Mouse (Mus musculus) left cerebral cortex, adult 8-10 months (tissue): ENCODE results near the gene Arid4b. TPM values are rescaled to one million over a fixed set of nuclear protein-coding genes. Genes with fewer than 3 reads are reported as not detected.
"Not testable (repeated sequence)": the region's sequence is repeated elsewhere in the genome, so short reads cannot be mapped to it uniquely, and the experiment has no call there.

Experiments used
- DNase-seq, 2 experiments: peaks; one replicate each; pipeline ENCODE4 v3.0.0; 2022; ENCODE audit warnings: low spot score in 2 of 2
- total RNA-seq, 4 experiments: library from RNA; stranded (reverse); gene quantifications; 2 replicates each; pipeline ENCODE4 v1.2.4; 2022

Arid4b gene
- total RNA-seq: 10 to 100 TPM; 45.7 to 48.7 (median 48.0) TPM

GRCm38 (mm10) chr13:14063013-14063941 lies at the start of gene Arid4b, which contains the start of gene Ggps1:
Gene Arid4b, plus strand, starts transcription at chr13:14063232.
Gene Ggps1, minus strand, starts transcription at chr13:14063488.
- DNase-seq: peak; percentile 88 to 98

- no peak for DNase-seq
Observed at GRCm38 (mm10) chr13:14014001-14014400, 49.0 kb upstream of the Arid4b start.

GRCm38 (mm10) chr13:14014540-14014939 lies 48.5 kb upstream of the Arid4b start:
- no peak for DNase-seq

DNA sequence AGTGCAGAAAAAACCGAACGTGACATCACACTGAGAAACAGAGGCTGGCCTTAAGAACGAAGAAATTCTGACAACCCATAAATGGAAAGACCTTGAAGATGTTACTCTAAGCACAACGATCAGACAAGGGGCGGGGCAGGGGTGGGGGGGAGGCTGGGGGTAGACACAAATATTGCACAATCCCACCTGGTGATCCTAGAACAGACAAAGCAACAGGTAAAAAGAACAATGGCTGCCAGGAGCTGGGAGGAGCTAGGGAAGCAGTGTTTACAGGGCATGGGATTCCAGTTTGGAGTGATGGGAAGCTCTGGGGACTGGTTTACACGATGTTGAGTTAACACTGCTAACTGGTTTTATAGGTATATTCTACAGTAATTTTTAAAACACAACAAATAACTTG lies 47.4 kb upstream of the Arid4b start:
- no peak for DNase-seq

- DNase-seq: no peak
Observed at GRCm38 (mm10) chr13:14018283-14018682, 44.7 kb upstream of the Arid4b start.

- no peak for DNase-seq
Observed at GRCm38 (mm10) chr13:14018852-14019251, 44.2 kb upstream of the Arid4b start.

DNA sequence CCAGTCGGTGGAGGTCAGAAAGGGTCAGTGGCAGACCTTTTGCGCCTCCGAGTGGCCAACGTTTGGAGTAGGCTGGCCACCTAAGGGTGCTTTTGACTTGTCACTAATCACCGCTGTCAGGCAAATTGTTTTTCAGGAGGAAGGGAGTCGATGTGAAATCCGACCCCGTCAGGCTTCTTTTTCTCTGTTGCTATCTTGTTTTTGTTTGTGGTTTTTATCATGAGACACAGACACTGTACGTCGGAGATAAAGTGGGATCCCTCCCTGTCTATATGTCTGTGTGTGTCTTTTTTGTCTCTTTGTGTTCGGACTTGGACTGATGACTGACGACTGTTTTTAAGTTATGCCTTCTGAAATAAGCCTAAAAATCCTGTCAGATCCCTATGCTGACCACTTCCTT lies 41.6 kb upstream of the Arid4b start:
- not testable (repeated sequence) for DNase-seq

- no peak for DNase-seq
Observed at GRCm38 (mm10) chr13:14025554-14025953, 37.5 kb upstream of the Arid4b start.

- no peak for DNase-seq
Observed at GRCm38 (mm10) chr13:14026154-14026820, 36.7 kb upstream of the Arid4b start.

DNA sequence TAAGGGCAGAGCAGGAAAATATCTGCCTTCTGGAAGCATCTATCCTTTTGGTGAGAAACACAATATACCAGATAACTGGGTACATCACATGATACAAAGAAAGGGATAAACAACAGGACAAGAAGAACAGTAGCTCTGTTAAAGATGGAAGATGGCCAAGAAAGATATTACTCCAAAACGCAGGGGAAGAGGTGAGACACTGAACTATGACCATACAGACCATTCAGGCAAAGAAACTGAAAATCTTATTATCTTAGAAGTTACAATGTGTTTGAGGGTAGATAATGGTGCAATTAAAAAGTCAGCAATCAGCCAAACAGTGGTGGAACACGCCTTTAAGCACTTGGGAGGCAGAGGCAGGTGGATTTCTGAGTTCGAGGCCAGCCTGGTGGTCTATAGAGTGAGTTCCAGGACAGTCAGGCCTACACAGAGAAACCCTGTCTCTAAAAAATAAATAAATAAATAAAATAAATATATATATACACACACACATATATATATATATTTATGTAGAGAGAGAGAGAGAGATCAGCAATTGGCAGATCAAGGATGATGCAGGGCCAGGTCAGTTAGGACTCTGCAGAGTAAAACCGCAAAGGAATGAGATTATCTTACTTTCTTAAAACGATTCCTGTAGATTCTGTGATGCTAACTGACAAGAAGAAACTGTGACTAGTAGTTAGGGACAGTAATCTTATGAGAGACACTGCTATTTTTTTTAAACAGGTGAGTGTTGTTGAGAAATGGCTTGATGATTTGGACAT lies 29.5 kb upstream of the Arid4b start:
- no peak for DNase-seq

- no peak for DNase-seq
Observed at GRCm38 (mm10) chr13:14034073-14034348, 29.0 kb upstream of the Arid4b start.

DNA sequence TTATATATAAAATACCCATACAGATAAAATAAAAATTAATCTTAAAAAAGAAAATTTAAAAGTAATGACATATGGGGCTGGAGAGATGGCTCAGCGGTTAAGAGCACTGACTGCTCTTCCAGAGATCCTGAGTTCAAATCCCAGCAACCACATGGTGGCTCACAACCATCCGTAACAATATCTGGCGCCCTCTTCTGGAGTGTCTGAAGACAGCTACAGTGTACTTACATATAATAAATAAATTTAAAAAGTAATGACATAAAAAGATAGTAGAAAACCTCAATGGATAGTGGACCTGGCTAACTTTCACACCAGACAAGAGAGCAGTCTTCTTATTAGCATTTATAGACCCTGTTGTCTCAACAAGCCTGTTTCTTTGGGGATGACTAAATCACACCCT lies 27.7 kb upstream of the Arid4b start:
- not testable (repeated sequence) for DNase-seq

DNA sequence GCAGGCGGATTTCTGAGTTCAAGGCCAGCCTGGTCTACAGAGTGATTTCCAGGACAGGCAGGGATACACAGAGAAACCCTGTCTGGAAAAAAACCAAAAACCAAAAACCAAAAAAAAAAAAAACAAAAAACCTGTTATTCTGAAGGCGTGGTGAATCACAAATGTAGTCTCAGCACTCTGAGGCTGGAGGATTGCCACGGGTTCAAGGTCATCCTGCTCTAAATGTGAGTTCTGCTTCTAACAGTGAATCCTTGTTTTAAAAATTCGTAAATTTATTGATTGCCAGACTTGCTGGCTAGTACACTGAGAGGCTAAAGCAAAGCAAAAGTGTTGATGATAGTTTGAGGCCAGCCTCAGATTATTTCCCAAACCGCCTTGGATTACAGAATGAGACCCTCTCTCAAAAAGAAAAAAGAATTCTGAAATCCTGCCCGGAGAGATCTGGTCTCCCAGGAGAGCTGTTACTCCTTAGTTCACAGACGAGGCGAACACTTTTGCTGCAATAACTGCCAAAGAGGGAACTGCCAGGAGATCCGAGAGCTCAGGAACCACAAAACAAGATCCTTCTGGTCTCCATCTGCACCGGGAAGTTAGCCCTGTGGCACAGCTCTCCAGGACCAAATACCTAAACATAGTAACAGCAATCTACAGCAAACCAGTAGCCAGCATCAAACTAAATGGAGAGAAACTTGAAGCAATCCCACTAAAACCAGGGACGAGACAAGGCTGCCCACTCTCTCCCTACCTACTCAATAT lies 27.0 kb upstream of the Arid4b start:
- DNase-seq: no peak

DNA sequence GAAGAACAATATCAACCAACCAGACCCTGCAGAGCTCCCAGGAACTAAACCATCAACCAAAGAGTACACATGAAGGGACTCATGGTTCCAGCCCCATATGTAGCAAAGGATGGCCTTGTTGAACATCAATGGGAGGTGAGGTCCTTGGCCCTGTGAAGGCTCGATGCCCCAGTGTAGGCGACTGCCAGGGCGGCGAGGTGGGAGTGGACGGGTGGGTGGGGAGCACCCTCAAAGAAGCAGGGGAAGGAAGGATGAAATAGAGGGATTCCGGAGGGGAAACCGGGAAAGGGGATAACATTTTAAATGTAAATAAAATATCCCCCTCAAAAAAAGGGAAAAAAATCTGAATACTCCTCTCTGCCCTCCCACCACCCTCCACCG lies 24.1 kb upstream of the Arid4b start:
- DNase-seq: peak in 1 of 2 experiments; percentile 18

DNA sequence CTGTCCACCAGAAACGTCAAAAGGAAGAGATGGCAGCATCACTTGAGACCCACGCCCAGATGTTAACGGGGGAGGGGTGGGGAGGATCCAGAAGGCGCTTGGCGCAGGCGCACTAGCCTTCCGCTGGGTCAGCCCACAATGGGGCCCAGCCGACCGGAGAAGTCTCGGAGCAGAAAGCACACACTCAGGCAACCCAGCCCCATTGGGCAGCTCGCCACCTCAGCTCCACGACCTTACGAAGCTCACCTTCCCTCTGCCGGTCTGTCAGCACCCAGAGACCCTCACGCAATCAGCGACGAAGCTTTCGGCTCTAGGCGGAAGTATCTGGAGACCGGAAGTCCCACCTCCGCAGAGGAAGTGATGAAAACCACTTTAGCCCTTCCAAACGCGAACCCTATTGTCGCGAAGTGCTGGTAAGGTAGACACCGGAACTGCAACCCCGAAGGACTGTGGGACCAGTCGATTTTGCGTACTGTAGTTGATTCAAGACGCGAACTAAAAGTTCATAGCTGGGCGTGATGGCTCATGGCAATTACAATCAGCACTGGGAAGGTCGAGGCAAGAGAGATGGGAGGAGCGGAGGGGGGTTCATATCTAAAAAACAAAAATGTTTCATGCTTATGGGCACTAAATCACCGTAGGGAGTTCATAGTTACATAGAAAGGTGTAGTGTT lies 23.6 kb upstream of the Arid4b start, which contains the start of gene Tbce:
Gene Tbce (minus strand): TSS at position 347 of the 674 bp plus-strand sequence.
- peak; percentile 91 to 92 for DNase-seq

DNA sequence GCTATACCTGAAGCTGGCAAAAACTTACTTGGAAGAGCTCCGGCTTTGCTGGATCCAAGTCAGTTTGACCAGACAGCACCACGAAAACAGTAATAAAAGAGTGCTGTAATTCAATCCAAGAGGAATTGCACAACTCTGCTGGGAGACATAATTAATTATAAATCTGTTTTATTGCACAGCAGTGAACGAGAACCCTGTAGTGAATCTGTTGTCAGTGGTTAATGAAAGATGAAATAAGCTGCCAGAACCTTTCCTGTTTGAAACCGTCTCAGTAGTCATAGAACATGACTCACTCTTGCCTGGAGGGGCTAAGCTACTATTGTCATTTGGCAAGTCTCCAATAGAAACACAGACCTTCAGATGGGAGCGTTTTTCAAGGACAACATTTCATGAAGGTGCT lies 22.8 kb upstream of the Arid4b start:
- no peak for DNase-seq

- no peak for DNase-seq
Observed at GRCm38 (mm10) chr13:14043851-14044250, 19.2 kb upstream of the Arid4b start.

DNA sequence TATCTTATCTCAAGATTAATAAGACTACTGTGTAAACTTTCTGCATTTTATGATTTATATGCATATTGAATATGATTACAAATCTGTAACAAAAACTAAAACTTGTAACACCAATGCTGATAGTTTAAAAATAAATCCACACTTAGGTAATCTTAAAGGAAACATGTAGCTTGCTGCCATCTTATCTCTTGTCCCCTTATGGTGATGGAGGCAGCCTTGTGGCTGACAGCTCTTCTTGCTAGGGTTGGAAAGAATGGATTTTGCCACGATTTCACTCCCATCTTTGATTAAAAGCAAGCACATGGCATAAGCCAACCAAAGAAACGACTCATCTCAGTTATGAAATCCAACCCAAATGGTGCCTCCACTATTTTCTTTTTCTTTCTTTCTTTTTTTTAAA lies 18.5 kb upstream of the Arid4b start:
- DNase-seq: no peak

DNA sequence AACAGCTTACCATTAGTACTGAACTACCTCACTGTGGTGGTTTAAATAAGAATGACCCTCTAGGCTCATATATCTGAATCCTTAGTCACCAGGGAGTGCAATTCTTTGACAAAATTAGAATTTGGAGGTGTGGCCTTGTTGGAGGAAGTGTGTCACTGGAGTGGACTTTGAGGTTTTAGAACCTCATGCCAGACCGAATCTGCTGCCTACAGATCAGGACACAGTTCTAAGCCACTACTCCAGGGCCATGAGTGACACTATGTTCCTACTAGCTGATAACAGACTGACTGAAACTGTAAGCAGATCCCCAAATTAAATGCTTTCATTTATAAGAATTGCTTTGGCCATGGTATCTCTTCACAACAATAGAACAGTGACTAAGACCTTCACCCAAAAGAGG lies 13.2 kb upstream of the Arid4b start:
- DNase-seq: no peak

GRCm38 (mm10) chr13:14056801-14057200 lies 6.2 kb upstream of the Arid4b start:
- no peak for DNase-seq

GRCm38 (mm10) chr13:14059582-14059981 lies 3.5 kb upstream of the Arid4b start:
- no peak for DNase-seq
